Mouse (Mus musculus) adrenal gland, postnatal 14 days (tissue): ENCODE results near the gene Efnb1. TPM values are rescaled to one million over a fixed set of nuclear protein-coding genes. Genes with fewer than 3 reads are reported as not detected.
"Not testable (repeated sequence)": the region's sequence is repeated elsewhere in the genome, so short reads cannot be mapped to it uniquely, and the experiment has no call there.

Experiments used
- DNase-seq: peaks from one replicate; pipeline ENCODE4 v3.0.0; 2021; ENCODE audit warnings: mixed read lengths
- long read RNA-seq, 2 experiments: library from polyadenylated mRNA; stranded (forward); transcript quantifications; one replicate each; pipeline ENCODE4 v2.0.0; 2021
- total RNA-seq: library from RNA; stranded (reverse); gene quantifications from 2 replicates; pipeline ENCODE4 v1.2.3, GENCODE M21; 2021

Efnb1 gene
- 45.8 and 48.9 TPM in 2 replicates for total RNA-seq
- long read RNA-seq, experiment 1, transcript Efnb1-201 (5 exons, 3,258 nt): major isoform, 24 of 35 reads
- long read RNA-seq, experiment 1, partial matches to known transcripts: 0 of 35 reads
- long read RNA-seq, experiment 1, other reads (novel, unspliced or antisense): 11 of 35 reads
- long read RNA-seq, experiment 2, transcript Efnb1-201 (5 exons, 3,258 nt): major isoform, 10 of 24 reads
- long read RNA-seq, experiment 2, partial matches to known transcripts: 1 of 24 reads
- long read RNA-seq, experiment 2, other reads (novel, unspliced or antisense): 13 of 24 reads

- peak; percentile 94 for DNase-seq
These were observed at the start of gene Efnb1 for GRCm38 (mm10) chrX:99135523-99136258. Gene Efnb1 (plus strand): TSS chrX:99136130.

GRCm38 (mm10) chrX:99092704-99093103 is 43.2 kb upstream of the Efnb1 start:
- DNase-seq: no peak

GRCm38 (mm10) chrX:99111088-99111724 is 24.7 kb upstream of the Efnb1 start:
- DNase-seq: not testable (repeated sequence)

- no peak for DNase-seq
These were observed 16.4 kb upstream of the Efnb1 start for GRCm38 (mm10) chrX:99119510-99119909.

- peak; percentile 79 for DNase-seq
These were observed 5.9 kb upstream of the Efnb1 start for GRCm38 (mm10) chrX:99130059-99130458.

- no peak for DNase-seq
These were observed 3.4 kb upstream of the Efnb1 start for GRCm38 (mm10) chrX:99132573-99132972.

- DNase-seq: peak; percentile 89
These were observed 1.0 kb upstream of the Efnb1 start for GRCm38 (mm10) chrX:99134891-99135290.

GRCm38 (mm10) chrX:99136431-99136966 is 569 bp downstream of the Efnb1 start:
- peak; percentile 81 for DNase-seq

GRCm38 (mm10) chrX:99137143-99137870 is 1.4 kb downstream of the Efnb1 start:
- DNase-seq: no peak

GRCm38 (mm10) chrX:99137928-99138740 is 2.2 kb downstream of the Efnb1 start:
- no peak for DNase-seq

- DNase-seq: peak; percentile 55
These were observed 5.1 kb downstream of the Efnb1 start for GRCm38 (mm10) chrX:99141079-99141478.

GRCm38 (mm10) chrX:99141900-99142299 is 6.0 kb downstream of the Efnb1 start:
- no peak for DNase-seq

GRCm38 (mm10) chrX:99145561-99145960 is 9.6 kb downstream of the Efnb1 start:
- DNase-seq: no peak

GRCm38 (mm10) chrX:99148061-99148905 is 12.4 kb downstream of the Efnb1 start:
- DNase-seq: no peak

- DNase-seq: no peak
These were observed 13.1 kb downstream of the Efnb1 start for GRCm38 (mm10) chrX:99149047-99149446.

- DNase-seq: no peak
These were observed 14.0 kb downstream of the Efnb1 start for GRCm38 (mm10) chrX:99149900-99150299.

GRCm38 (mm10) chrX:99150712-99151111 is 14.8 kb downstream of the Efnb1 start:
- no peak for DNase-seq

- no peak for DNase-seq
These were observed 15.5 kb downstream of the Efnb1 start for GRCm38 (mm10) chrX:99151434-99151833.

- no peak for DNase-seq
These were observed 16.2 kb downstream of the Efnb1 start for GRCm38 (mm10) chrX:99152141-99152540.

- no peak for DNase-seq
These were observed 16.8 kb downstream of the Efnb1 start for GRCm38 (mm10) chrX:99152566-99153265.
